Mouse (Mus musculus) megakaryocyte-erythroid progenitor cell, adult 5-6 weeks (primary cell): ENCODE results near the gene Gabbr2. TPM values are rescaled to one million over a fixed set of nuclear protein-coding genes. Genes with fewer than 3 reads are reported as not detected.

Experiments
- ATAC-seq: replicated peaks from 2 replicates; pipeline ENCODE4 v1.8.0; 2016; ENCODE audit warnings: mild to moderate bottlenecking, inconsistent platforms; ENCODE audit not compliant: severe bottlenecking, poor library complexity, low FRiP score, low TSS enrichment
- total RNA-seq, 2 experiments: library from RNA; stranded (forward) in 1 of 2; stranded (reverse) in 1 of 2; fragments of 200-1000, 215-1000 nt in 1 of 2; fragments of >200 nt in 1 of 2; fragmentation: Nextera tagmentation in 1 of 2; gene quantifications; 2 replicates each; pipeline ENCODE4 v1.2.3; 2014 to 2017

The Gabbr2 gene
- total RNA-seq, 2 experiments from 2014 or later, result not detected

DNA sequence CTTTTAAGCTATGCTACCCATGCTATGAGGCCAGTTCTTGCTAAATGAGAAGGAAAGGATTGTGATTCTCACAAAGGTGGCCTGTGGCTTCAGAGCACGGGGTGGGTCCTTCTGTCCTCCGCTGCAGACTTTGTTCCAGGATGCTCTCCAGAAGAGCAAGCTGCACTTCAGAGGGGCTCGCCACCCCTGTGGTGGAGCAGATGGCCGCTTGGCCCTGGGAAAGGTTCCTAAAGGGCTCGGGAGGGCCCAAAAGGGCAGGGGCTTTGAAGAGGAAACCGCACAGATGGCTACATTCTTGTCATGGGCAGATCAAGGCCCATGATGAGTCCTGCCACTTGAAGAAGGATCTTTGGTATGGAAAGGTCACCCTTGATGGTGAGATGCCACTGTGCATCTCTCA lies 151.5 kb downstream of the Gabbr2 start:
- no peak for ATAC-seq

DNA sequence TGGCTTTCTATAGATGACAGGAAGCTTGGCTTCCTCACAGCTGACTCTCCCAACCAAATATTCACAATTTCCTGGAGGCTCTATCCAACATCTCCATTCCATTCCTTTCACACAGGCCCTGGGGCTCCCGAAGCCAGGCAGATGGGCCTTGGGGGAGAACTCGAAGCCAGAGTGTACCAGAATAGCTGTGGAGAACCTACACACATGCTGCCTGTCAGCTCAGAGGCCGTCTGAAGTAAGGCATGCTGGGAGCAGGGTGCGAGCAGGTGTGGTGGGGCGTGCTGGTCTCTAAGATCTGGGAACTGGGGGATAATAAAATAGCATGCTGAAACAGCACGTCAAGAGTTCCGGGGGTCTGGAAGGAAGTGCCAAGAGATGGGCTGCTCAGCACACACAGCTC lies 154.3 kb downstream of the Gabbr2 start:
- no peak for ATAC-seq

DNA sequence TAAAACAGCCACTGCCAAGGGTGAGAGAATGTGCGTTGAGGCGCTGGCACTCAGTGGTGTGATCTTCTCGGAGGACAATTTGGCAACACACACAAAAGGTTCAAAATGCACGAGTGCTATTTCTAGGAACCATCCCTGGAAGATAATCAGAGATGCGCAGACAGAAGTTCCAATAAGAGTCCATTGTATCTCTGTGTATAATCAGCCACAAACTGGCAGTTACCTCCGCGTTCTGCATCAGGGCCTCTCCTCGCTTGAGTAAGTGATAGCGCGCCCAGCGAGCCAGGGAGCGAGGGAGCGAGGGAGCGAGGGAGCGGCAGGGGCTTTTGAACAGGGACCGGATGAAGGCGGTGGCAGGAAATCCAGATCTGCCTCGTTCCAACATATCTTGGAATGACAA lies 155.6 kb downstream of the Gabbr2 start:
- ATAC-seq, result 0 out of 2 replicates have a peak, but pooled peaks have one; percentile 55

DNA sequence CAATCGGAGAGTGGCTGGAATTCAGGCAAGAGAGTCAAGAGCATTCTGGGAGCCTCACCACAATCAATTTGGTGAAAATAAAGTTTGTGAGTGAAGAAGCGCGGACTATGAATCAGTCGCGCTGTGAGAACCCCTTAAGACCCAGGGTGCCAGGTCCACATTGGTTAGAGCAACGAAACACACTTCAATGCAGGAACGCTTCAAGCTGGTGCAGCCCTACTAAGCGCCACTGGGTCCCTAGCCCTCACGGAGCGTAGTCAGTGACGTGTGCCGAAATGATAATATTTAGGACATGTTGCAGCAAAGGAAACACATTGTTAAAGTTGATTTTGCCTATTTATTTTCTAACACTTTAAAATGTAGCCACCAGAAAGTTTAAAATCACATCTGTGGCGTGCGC lies 156.6 kb downstream of the Gabbr2 start:
- ATAC-seq, result no peak

DNA sequence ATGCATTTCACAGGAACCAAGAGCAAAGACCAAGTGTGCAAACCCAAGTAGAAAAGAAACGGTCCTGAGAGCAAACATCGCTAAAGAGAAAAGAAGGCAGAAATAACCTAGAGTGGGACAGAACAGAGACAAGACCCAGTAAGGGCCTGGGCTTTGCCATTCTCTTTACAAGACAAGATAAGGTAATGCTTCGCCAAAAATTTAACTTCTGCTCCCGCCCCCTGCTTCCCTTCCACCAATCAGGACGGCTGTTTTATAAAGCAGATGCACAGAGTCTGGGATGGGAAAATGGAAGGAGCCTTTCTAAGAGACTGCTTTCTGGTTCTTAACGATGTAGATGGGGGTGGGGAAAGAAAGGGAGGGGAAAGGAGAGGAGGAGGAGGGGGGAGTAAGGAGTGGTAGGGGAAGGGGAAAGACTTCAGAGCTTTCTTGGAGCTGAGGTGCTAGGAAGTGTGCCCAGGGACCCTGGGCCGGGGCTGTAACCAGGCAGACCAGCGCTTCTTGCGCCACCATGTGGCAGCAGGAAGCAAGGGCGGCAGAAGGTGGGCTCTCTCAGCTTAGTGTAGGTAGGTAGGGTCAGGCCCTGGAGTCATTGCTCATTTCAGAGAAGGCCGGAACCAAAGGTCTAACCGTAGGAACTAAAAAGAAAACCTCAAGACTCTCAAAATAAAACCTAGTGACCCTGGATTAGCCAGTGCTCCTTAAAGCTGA lies 158.7 kb downstream of the Gabbr2 start:
- peak; percentile 60; the same call in 1 of the 2 replicates for ATAC-seq

DNA sequence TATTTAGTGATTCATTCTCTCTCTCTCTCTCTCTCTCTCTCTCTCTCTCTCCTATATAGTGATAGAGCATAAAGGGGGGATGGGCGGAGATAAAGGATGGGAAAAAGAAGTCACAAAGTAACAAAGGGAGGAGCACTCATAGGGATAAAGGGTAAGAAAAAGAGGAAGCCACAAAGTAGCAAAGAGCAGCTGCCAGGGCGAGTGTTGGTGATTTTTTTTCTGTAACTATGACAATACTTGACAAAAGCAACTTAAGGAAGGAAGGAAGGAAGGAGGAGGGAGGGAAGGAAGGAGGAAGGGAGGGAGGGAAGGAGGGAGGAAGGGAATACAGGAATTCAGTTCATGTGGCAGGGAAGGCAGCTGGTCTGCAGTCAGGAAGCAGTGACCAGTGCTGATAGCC lies 162.0 kb downstream of the Gabbr2 start:
- no peak for ATAC-seq

DNA sequence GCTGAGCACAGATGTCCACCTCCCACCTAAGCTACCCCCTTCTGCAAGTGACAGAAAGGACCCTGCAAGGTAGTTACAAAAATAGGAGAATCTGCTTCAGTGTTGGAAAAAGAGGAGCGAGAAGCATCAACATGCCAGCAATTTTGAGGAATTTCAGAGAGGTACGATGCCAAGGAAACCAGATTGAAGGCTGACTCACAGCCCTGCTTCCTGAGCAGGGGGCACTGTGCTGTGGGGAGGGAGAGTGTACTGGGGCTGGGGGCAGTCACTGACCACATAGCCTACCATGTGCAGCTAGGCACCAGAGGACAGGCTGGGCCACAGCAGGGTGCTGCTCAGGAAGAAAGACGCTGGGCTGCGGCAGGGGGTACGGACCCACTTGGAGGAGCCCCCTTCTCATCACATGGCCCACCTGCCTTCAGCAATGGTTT lies 163.5 kb downstream of the Gabbr2 start:
- ATAC-seq, result no peak

DNA sequence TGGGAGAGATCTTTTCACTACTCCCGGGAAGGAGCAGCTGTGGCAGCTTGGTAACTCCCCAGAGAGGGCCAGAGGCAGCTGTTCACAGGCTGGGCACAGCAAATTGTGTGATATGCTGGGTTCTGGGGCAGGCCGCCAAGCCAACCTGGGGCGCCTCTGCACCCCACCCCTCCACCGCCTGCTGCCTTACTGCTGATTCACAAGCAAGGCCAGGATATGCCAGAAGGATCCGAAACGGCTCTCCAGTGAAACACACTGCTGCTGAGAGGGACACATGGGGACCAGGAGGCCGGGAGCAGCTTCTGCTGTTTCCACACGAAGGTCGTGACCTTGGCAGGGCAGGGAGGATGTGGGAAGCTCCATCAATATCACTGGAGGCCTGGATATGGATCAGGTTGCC lies 164.2 kb downstream of the Gabbr2 start:
- peak; percentile 87 for ATAC-seq

DNA sequence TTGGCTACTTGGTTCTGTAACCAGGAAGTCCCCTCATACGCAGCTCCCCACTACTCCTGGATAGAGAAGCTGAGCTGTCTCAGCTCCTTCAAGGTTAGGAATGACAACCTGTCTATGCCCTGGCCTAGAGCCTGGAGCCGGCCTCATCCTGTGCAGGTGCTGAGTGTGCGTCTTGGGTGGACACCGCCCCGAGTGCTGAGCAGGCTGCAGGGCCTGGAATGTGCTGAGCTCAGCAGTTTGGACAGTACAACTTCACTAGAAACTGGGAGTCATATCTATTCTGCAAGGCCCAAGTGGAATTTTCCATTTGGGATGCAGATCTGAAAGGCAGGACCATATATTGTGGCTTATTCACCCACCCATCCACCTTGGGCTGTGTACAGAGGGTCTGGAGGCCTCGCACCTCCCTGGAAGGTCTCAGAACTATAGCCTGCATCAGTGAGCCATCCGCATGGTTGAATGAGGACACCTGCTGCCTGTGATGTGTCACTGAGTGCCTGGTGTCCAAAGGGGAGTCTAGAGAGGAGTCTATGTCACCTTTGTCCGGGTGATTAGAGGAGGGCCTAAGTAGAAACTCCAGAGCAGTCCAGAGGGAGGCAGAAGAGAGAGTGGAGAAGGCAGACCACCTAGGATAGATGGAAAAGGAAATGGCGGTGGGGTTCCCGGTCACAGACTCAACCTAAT lies 165.7 kb downstream of the Gabbr2 start:
- no peak for ATAC-seq

DNA sequence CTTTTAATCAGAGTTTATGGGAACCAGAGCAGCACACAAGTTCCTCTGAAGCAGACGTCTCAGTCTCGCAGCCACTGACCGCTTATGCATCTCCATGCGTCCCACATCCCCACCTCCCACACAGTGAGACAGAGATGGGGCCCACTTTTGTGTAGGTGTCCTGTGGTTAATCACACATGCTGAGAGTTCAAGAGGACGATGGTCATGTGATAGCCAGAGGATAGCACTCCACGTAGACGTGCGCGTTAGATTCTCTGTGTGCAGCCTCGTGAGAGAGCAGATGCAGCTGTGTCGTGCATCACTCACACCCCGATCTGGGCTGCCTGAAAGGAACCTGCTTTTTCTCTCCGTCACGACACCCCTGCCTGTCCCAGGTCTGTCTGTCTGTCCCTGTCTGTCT lies 167.9 kb downstream of the Gabbr2 start:
- no peak for ATAC-seq

DNA sequence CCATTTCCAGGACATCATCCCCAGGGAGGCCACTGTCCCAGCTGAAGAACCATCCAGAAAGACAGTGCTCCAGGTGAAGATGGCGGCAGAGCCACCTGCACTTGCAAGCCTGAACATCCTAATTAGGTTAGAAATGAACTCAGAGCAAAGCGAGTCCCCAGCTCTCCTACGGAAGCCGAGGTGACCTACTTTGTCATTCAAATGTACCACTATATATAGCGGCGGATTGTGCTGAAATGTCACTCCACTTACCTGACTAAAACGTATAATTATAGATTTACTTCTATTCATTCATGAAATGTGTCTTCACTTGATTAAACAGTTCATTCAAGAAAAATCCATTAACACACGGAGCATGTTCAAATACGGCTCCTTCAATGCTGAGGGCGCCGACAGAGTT lies 170.0 kb downstream of the Gabbr2 start:
- no peak for ATAC-seq

DNA sequence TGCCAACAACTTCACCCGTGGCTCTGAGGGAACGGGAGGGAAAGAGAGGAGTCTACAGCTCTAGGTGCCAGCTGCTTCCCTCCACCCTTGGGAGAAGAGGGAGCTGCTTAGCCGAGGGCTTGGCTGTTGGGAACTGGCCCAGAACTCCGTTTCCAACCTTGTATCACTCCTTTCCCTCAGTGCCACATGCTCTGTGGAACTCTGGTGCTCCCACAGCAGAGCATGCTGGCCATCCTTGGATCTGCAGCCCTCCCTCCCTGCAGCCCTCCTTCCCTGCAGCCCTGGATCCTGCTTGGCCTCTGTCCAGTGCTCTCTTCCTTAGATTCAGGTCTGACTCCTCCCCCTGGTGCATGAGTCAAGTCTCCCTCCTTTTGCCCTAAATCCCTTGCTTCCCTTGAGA lies 176.7 kb downstream of the Gabbr2 start:
- no peak for ATAC-seq

DNA sequence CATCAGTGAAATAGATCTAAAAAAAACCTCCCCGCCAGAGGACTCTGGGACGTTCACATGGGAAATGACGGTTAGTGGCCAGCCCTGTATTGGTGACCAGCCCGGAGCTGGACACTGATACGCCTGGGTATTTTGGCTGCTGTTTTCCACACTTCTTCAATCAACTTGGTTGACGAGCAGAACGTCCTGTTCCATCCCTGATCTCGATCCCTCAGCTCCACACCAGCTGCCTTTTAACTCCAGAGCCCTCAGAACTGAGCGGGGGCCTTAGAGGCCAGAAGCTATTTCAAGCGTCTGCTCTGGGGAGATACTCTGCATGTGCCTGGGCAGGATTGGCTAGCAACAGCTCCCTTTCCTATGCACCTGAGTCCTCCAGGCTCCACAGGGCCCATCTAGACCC lies 177.4 kb downstream of the Gabbr2 start:
- ATAC-seq, result no peak

DNA sequence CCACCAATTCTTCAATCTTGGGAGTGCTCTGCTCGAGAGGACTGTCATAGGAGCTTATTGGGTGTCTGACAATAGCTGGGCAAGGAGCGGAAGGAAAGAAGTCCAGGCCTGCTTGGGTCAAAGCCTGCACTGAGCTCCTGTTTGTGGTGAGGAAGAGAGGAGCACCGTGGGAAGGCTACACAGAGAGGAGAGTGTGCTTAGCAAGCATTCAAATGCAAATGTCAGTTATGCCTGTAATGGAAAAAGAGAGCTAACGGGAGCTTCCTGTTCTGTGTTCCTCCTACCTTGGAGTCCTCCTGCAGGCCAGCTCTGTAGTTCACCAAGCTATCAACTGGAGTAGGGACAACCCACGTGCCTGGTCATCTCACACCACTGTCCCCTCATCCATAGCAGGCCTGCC lies 180.5 kb downstream of the Gabbr2 start:
- ATAC-seq, result no peak

DNA sequence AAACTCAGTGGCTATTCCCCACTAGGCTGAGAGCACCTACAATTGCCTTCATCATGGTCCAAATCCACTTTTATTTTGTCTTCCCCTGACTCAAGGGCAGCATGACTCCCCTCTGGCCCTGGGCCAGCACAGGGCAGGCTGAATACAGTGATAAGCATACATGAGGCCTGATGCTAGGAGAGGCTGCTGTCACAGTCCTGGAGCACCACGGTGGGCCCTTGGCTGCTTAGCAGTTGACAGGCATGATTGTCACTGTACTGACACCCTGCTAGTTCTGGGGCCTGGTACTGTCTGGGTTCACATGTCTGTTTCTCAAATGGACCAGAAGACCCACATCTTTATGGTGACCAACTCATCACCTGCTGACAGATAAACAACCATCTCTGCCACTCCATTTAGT lies 184.8 kb downstream of the Gabbr2 start:
- ATAC-seq, result peak; percentile 83

DNA sequence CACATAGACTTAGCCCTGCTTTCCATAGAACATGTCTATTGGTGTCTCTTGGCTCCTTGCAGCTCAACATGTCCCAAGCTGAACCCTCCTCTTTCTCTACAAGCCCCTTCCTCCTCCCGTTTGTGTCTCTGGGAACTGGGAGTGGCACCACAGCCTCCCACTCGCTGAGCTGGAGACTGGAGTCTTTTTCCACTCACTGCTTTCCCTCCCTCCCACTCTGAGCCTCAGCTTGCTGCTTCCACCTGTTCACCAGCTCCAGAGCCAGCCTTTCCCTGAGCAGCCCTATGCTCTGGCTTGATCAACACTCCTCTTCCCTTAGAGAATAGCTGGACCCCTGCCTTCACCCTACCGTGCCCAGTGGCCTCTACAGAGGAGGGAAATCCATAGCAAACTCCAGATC lies 185.8 kb downstream of the Gabbr2 start:
- ATAC-seq, result no peak

DNA sequence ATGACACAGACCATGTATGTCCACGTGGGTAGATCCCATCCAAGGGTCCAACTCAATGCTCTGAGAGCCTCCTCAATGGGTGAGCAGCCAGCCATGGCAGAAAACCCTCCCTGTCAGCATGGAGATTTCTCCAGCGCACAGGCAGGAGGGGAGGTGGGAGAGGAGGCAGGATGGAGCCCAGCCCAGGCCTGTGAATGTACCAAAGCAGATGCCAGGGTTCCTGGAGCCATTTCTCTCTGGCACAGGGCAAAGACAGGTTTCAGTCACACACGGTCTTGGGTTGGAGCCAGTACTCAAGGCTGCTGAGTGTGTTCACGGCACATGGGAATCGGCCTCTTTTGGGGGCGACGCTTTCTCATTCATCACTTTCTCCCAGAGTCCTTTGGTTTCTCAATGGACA lies 189.3 kb downstream of the Gabbr2 start:
- no peak for ATAC-seq

DNA sequence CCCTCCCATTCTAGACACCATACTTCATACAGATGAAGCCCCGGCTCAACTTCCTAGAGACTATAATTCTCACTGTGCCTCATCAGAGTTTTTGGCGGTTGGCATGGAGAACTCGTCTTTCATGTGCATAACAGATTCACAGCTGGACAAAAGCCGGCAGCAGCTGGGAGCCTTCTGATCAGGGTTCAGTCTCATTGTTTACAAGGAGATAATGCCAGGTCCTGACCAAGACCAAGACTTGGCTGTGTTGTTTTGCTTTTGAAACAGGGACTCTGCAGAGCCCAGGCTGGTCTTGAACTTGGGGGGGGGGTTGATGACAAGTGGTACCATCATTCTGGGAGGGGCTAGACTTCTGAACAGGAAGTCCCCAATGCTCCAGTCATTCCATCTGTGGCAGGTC lies 191.8 kb downstream of the Gabbr2 start:
- ATAC-seq, result no peak

DNA sequence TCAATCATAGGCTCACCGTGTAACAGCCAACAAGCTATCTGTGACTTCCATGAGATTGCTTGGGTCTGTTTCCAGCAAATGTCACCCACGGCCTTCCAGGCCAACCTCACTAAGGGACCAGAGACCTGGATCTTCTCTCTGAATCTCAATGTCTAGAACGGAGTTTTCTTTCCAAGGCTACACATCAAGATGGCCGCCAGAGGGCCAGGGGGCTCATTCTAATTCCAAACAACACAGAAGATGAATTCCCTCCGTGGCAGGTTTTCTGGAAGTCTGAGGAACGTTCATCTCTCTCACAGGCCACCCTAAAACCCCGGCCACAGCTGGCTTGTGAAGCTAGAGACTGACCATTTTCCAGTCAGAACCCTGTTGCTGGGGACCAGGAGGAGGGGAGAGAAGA lies 196.0 kb downstream of the Gabbr2 start:
- no peak for ATAC-seq

DNA sequence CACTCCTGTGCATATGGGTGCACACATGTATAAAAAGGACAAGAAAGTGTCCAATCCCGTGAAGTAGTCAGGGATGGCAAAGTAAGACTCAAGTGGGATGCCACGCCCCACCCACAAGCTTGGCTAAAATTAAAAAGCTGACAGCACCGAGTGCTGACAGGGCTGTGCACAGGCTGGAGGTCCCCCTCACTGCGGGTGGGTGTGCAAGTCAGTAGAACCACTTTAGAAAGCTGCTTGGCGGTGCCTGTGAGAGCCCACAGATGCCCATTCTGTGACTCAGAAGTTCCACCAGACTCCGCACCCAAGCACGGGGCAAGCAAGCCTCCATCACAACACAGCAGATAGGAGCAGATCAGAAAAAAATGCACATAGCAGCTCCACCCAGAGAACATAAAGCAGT lies 197.1 kb downstream of the Gabbr2 start:
- ATAC-seq, result no peak

DNA sequence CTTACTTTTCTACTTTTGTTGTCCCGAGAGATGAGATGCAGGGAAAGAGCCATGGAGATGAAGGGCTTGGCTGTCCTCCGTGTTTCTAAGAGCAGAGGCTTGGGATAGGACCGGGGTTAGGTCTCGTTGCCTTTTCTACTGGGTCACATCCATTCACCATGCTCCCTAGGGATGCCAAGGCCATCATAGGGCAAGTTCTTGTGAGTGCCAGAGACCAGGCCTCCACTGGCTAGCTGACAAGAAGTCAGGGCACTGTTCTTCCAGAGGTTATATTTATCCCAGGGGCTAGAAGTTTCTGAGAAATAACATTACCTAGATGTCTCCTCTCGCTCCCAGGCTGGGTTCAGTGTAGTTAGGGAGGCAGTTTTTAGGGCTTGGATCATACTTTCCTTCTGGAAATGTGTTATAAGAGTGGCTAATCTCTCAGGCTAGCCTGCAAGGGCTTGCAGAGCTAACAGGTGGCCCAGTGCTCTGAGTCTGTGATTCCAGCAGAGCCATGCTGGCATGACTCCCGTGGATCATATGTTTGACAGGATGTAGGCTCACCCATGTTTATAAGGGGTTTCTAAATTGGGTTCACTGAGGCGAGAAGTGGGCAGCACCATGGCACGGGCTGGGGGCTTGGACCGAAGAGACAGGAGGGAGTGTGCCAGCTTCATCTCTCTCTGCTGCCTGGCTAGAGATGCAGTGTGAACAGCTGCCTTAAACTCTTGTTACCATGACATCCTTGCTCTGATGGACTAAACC lies 199.2 kb downstream of the Gabbr2 start:
- no peak for ATAC-seq
